Mouse (Mus musculus) macrophage (primary cell): ENCODE results near the gene Cysltr2. TPM values are rescaled to one million over a fixed set of nuclear protein-coding genes. Genes with fewer than 3 reads are reported as not detected.

Experiments used
- H3K27ac ChIP-seq: fragments of 350-480 bp; formaldehyde crosslinking; 2 replicates; pipeline ENCODE4 v1.9.0; 2021
- H3K36me3 ChIP-seq: fragments of 350-480 bp; formaldehyde crosslinking; 2 replicates; pipeline ENCODE4 v1.9.0; 2021; ENCODE audit errors: inconsistent target
- H3K4me3 ChIP-seq: fragments of 350-480 bp; formaldehyde crosslinking; 2 replicates; pipeline ENCODE4 v1.9.0; 2021; ENCODE audit errors: inconsistent target
- H3K79me2 ChIP-seq: fragments of 350-480 bp; formaldehyde crosslinking; 2 replicates; pipeline ENCODE4 v1.9.0; 2021; ENCODE audit errors: inconsistent target
- WGBS: methylation state at CpG from one replicate; pipeline ENCODE4 v1.1.7; 2026; ENCODE audit warnings: inconsistent platforms; ENCODE audit not compliant: missing documents; 5-methylcytosine and 5-hydroxymethylcytosine counted together
- polyA plus RNA-seq: library from polyadenylated mRNA; stranded (reverse); fragments of 250-400 nt; gene quantifications from 3 replicates; pipeline ENCODE4 v1.2.4, GENCODE M21; 2018; ENCODE audit warnings: inconsistent platforms
- total RNA-seq, 78 experiments: library from RNA; depleted of rRNA; stranded (reverse); fragments of 250-400 nt; gene quantifications; 1 replicate in 9 of 78; 2 replicates in 24 of 78; 3 replicates in 43 of 78; 4 replicates in 2 of 78; pipeline ENCODE4 v1.2.4; 2018; ENCODE audit warnings: inconsistent platforms in 56 of 78

Cysltr2 gene
- 10 to 100 TPM in 21 of 26 experiments, 1 to 10 TPM in 5; 7.3 to 28.2 (median 14.1) TPM for total RNA-seq (2018; cell fraction: chromatin; rRNA removed)
- 10 to 100 TPM in 13 of 26 experiments, 1 to 10 TPM in 13; 3.7 to 23.4 (median 9.7) TPM for total RNA-seq (2018; cell fraction: cytosol; rRNA removed)
- total RNA-seq (2018; cell fraction: nucleus; rRNA removed): 10 to 100 TPM in 21 of 26 experiments, 1 to 10 TPM in 5; 7.0 to 30.0 (median 17.5) TPM
- polyA plus RNA-seq: 2.3 to 4.9 TPM (median 3.7 TPM) in 3 replicates

DNA sequence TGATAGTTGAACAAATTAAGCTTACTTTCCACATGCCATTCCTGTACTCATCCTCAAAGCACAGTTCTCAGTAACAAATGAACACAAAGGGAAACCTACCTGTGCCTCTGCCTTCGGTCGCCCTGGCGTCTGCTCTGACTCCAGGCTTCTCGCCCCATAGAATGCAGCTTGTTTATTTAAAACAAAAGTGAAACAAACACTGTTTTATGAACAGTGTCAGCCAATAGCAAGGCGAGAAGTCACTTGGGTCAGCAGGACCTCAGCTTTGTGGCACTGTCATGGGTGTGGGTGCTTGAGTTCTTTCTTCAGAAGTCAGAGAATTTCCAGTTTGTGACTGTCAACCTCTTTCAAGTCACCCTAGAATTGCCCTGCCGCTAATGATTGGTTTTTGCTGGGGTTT, at the start of gene Cysltr2:
TSS of gene Cysltr2 (minus strand) at position 178 of the 400 bp plus-strand sequence.
- Histone ChIP-seq H3K36me3 (no peaks in the 10 kb centered on the region), H3K4me3 (peak within 1 kb of the TSS; percentile 34), H3K79me2 (no peaks in the 10 kb centered on the region), H3K27ac (no peak within 1 kb of the TSS)
- WGBS: 15% methylated on average over 6 of the region's 6 CpGs

DNA sequence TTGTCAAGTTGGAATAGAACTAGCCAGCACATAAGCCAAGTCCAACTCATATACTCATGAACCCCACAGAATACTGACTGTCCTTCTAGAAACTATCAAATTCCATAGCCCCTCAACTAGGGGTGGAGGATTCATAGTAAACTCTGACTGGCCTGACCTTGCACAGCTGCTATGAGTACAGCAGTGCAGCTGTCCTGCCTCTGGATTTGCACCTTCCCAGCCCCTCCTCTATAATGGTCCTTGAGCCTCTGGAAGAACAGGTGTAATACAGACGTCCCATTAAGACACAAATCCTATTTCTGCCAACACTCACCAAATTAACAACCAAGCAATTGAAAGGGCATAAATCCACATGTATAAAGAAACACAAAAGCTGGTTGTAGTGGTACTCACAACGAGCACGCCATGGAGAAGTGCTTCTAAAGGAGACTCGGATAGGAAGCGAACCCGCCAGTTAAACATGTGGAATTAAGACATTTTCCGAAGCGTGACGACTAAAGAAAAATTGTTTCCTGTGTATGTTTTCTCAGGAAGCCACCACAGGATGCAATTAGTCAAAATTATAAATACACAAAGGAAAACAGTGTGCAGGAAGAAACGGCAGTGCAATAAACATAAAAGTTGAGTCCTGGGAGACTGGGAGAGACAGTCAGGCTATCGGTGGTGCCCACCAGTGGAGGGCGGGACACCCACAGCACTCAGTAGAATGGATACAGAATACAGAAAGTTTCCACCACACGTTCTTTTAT, 46.1 kb upstream of the Cysltr2 start:
- no peak overlapping the region for H3K27ac ChIP-seq
- WGBS: 67% methylated on average over 13 of the region's 13 CpGs
- no peak overlapping the region for H3K4me3 ChIP-seq
- no peaks in the 10 kb centered on the region for H3K36me3 ChIP-seq
- H3K79me2 ChIP-seq: no peaks in the 10 kb centered on the region

DNA sequence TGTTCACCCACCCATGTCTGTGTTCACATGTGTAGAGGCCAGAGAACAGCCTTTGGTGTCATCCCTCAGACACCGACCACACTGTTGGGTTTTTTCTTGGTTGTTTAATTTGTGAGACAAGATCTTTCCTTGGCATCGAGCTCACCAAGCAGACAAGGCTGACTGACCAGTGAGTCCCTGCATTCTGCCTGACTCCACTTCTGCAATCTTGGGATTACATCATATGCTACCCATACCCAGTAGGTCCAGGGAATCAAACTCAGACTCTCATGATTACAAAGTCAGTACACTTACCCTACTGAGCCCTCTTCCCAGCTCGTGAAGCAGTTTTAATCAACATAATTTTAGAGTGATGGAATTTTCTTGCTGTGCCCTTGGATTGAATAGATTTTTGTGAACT, 44.0 kb upstream of the Cysltr2 start:
- Histone ChIP-seq H3K4me3 (no peak overlapping the region), H3K27ac (no peak overlapping the region)
- 82% methylated on average over 3 of the region's 3 CpGs for WGBS

DNA sequence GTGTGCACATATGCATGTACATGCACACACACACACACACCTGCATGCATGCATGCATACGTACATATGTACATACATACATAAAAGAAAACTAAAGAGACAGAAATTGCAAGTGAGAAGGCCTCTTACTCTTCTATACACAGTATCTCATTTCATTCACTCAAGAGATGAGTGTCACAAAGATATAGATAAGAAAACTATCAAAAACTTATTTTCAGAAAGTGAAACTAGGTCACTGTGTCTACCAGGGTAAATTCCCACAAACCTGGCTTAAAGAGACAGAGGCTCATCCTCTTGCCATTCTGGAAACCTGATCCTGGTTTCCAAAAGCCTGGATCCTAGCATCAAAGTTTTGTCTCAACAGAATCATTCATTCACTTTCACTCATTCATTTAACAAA, 39.3 kb upstream of the Cysltr2 start:
- WGBS: 100% methylated on average over 1 of the region's 1 CpGs
- no peak overlapping the region for H3K27ac ChIP-seq
- no peak overlapping the region for H3K4me3 ChIP-seq
- no peaks in the 10 kb centered on the region for H3K36me3 ChIP-seq
- no peaks in the 10 kb centered on the region for H3K79me2 ChIP-seq

More for the DNA sequence above, 44.0 kb upstream of the Cysltr2 start:
- Histone ChIP-seq H3K79me2 (no peaks in the 10 kb centered on the region), H3K36me3 (no peaks in the 10 kb centered on the region)

DNA sequence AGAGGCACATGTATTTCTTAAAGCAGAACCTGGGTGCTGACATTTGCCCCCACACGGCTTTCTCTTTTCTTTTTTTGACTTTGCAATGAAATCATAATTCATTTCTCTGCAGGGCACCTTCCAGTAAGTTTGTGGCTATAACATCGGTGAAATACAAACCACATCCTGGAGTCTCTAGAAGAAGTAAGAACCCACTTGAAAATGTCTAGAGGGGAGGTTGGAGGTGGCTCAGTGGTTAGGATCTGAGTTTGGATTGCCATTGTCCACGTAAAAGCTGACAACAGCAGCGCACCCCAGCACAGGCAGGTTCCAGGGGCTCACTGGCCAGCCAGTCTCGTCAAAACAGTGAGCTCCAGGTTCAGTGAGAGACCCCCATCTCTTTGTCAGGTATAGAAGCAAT, 38.8 kb upstream of the Cysltr2 start:
- no peaks in the 10 kb centered on the region for H3K36me3 ChIP-seq
- H3K27ac ChIP-seq: no peak overlapping the region
- H3K4me3 ChIP-seq: no peak overlapping the region
- H3K79me2 ChIP-seq: no peaks in the 10 kb centered on the region
- 26% methylated on average over 5 of the region's 5 CpGs for WGBS

DNA sequence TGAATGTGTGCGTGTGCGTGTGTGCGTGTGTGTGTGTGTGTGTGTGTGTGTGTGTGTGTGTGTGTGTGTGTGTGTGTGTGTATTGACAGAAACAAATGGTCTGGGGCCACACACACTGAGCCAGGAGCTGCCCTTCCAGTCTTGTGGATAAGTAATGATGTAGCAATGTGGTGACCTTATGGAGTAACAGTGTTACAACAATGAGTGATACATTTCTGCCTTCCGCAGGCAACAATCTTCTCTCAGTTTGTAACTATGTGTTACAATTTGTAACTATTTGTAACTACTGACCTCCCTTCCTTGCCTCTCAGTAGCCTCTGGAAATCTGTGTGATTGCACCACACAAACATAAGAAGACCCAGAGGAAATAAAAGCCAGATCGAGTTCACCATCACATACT, 38.3 kb upstream of the Cysltr2 start:
- no peaks in the 10 kb centered on the region for H3K79me2 ChIP-seq
- no peak overlapping the region for H3K4me3 ChIP-seq
- no peaks in the 10 kb centered on the region for H3K36me3 ChIP-seq
- no peak overlapping the region for H3K27ac ChIP-seq
- 52% methylated on average over 3 of the region's 5 CpGs for WGBS

DNA sequence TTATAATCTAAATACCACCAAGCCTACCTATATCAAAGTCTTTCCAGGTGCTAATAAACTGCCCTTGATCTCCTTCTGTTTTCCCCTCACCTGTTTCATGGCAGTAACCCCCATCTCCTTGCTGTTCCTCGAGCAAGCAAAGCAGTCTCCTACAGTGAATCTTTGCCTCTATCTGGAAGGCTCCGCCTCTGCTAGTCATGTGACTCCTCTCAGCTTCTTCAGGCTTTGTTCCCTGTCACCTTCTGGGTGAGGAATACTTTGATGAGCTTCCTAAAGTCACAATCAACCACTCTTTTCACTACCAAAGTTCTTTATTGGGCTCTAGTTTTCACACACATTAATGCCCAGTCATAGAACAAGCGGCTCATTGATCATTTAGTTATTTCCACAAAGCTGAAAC, 37.5 kb upstream of the Cysltr2 start:
- 88% methylated on average over 3 of the region's 3 CpGs for WGBS
- H3K27ac ChIP-seq: no peak overlapping the region
- no peaks in the 10 kb centered on the region for H3K79me2 ChIP-seq
- no peak overlapping the region for H3K4me3 ChIP-seq
- H3K36me3 ChIP-seq: no peaks in the 10 kb centered on the region

DNA sequence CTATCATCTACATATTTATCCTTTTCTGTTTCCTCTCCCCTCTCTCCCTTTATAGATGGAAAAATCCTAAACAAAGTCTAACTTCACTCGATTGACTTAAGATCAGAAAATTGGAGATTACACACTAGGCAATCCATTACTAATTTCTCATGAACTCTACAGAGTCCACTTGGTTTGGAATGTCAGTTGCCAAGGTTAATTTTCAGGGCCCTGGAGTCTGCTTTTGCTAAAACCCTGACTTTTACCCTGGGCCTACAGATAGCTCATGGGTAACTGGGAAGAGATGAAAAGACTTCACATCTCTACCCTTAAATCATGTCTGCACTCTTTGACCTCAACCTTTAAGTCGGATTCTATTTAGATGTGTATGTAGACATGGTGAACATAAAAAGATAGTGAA, 34.6 kb upstream of the Cysltr2 start:
- H3K36me3 ChIP-seq: no peaks in the 10 kb centered on the region
- no peaks in the 10 kb centered on the region for H3K79me2 ChIP-seq
- no peak overlapping the region for H3K27ac ChIP-seq
- 100% methylated on average over 2 of the region's 2 CpGs for WGBS
- no peak overlapping the region for H3K4me3 ChIP-seq

DNA sequence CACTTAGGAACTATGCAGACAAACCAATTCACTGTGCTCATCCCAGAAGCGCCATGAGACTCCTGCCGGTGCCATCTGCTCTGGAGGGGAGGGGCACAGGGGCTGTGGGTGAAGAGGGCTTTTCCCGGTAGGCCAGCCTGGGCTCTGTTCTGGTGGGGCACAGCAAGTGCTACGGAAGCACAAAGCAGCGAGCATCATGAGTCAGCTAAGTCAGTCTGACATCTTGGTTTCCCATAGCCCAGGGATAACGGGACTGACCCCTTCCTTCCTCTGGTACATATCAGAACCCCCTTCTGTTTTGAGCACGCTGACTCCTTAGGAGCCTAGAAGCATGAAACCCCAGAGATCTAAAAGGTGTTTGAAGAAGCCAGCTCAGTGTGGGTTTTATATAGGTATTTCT, 15.5 kb upstream of the Cysltr2 start:
- WGBS: 29% methylated on average over 7 of the region's 7 CpGs
- Histone ChIP-seq H3K27ac (no peak overlapping the region), H3K79me2 (no peaks in the 10 kb centered on the region), H3K36me3 (no peaks in the 10 kb centered on the region), H3K4me3 (no peak overlapping the region)

DNA sequence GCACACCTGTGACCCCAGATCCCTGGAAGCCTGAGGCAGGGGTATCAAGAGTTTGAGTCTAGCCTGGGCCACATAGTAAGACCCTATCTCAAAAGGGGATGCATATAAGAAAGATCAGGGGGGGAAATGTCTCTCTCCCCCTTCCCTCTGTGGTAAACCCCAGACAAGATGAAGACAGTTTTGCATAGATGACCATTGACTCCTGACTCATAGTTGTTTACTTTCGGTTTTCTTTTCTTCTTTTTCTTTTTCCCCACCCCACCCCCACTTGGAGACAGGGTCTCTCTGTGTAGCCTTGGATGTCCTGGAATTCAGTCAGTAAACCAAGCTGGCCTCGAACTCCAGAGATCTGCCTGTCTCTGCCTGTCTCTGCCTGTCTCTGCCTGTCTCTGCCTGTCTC, 9.8 kb upstream of the Cysltr2 start:
- Histone ChIP-seq H3K4me3 (no peak overlapping the region), H3K36me3 (no peaks in the 10 kb centered on the region), H3K79me2 (no peaks in the 10 kb centered on the region), H3K27ac (no peak overlapping the region)
- 89% methylated on average over 2 of the region's 2 CpGs for WGBS

DNA sequence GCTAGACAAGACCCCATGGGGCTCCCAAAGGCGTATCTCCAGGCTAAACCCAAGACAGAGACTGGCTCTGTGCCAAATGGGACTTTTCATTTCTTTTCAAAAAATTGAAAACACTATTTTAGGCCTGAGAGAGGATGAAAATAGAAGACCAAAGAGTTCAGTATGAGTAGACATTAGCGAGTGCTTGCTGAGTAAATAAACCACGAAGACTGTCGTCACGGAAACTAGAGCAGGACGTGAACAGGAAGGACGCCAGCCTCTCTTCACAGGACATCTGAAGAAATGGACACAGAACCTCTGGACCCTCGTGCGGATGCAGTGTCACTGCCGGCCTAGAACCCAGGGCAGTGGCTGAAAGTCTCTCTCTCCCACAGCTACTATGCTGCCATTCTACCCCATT, 8.8 kb upstream of the Cysltr2 start:
- Histone ChIP-seq H3K36me3 (no peaks in the 10 kb centered on the region), H3K4me3 (no peak overlapping the region), H3K79me2 (no peaks in the 10 kb centered on the region), H3K27ac (no peak overlapping the region)
- 61% methylated on average over 10 of the region's 10 CpGs for WGBS

DNA sequence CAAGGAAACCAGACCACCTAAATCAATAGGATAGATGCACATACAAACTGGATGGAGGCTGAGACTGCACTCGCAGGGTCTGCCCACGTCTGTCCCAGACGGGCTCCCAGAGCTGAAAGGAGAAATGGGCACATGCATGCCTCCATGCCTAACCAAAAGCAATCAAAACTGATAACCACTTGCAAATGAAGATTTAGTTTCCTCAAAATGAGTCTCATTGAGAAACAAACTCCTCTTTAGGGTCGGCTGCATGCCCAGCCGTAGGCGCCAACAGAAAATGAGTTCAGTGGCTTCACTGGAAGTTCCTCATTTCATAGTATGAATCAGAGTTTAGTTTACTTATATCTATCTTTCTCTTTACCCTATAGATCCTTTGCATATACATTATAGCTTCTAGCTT, 7.9 kb upstream of the Cysltr2 start:
- Histone ChIP-seq H3K4me3 (no peak overlapping the region), H3K36me3 (no peaks in the 10 kb centered on the region), H3K27ac (no peak overlapping the region), H3K79me2 (no peaks in the 10 kb centered on the region)
- WGBS: 23% methylated on average over 6 of the region's 6 CpGs

DNA sequence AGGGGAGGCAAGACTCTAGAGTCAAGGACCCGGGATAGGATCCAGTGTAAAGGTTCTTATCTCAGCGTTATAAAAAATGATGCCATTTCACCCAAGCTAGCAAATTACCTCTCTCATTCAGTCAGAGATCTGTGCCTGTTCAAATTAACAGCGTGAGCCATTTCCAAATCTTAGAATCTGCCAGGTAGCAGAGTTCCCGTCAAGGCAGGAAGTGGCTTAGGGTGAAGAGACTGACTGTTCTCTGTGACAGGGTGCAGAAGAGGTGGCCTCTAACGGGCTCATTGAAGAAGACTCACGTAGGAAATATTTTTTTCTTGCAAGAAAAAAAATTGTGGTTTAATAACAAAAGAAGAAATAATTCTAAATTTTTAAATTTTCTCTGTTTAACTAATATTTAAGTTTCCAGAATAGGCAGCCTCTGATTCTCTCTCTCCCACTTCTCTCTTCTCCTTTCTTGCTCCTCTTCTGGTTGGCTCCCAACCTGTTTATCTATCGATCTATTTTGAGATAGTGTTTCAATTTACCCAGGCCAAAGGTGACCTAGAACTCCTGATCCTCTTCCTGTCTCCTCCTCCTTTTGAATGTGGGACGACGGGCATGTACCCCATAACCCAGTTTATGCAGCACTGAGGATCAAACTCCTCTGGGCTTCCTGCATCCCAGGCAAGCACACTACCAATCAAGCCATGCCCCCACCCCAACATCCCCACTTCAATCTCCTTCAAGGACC, 3.5 kb downstream of the Cysltr2 start:
- 53% methylated on average over 9 of the region's 9 CpGs for WGBS
- Histone ChIP-seq H3K27ac (no peak overlapping the region), H3K79me2 (no peaks in the 10 kb centered on the region), H3K36me3 (no peaks in the 10 kb centered on the region), H3K4me3 (no peak overlapping the region)

DNA sequence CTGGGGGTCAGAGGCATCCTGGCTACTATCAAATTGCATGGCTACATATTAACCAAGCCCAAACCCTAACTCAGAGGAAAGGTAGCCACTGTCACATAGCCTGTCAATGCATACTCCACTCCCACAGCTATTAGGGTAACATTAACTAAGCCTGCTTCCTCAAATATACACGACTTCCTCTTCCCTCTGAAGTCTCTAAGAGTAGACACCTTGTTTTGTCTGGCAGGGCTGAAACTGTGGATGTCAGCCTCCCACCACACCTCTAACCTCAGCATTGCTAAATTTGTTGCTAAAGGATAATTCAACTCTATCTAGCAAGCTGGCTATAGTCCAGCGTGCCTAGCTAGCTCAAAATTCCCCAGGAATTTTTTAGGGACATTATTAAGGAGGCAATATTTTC, 7.2 kb downstream of the Cysltr2 start:
- H3K4me3 ChIP-seq: no peak overlapping the region
- 29% methylated on average over 2 of the region's 2 CpGs for WGBS

DNA sequence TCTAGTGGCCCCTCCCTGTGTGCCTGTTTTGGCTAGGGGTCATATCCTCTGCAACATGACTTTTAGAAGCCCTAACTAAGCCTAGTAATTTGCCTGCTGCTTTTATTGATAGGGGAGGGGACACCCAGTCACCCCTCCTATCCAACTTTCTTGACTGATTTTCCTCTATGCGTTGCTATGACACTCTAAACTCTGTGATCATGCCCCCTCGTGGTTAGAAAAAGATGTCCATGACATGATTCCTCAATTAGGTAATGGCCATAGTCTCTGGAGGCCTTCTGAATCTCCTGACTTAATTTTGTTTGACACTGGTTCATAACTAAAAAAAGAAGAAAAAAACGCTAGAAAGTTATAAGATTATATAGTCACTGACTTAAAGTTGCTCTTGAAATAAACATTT, 15.6 kb downstream of the Cysltr2 start:
- H3K27ac ChIP-seq: no peak overlapping the region
- WGBS: 75% methylated on average over 3 of the region's 3 CpGs
- H3K4me3 ChIP-seq: no peak overlapping the region
- H3K36me3 ChIP-seq: no peaks in the 10 kb centered on the region
- H3K79me2 ChIP-seq: no peaks in the 10 kb centered on the region

More for the DNA sequence above, 7.2 kb downstream of the Cysltr2 start:
- Histone ChIP-seq H3K36me3 (no peaks in the 10 kb centered on the region), H3K27ac (no peak overlapping the region), H3K79me2 (no peaks in the 10 kb centered on the region)
